Mouse (Mus musculus) lung, postnatal 36 days (tissue): ENCODE measurements around the gene Pakap.

Experiments used
- DNase-seq: peaks from one replicate; pipeline ENCODE4 v3.0.0; 2022; ENCODE audit warnings: mixed read lengths

Gene Pakap

DNA sequence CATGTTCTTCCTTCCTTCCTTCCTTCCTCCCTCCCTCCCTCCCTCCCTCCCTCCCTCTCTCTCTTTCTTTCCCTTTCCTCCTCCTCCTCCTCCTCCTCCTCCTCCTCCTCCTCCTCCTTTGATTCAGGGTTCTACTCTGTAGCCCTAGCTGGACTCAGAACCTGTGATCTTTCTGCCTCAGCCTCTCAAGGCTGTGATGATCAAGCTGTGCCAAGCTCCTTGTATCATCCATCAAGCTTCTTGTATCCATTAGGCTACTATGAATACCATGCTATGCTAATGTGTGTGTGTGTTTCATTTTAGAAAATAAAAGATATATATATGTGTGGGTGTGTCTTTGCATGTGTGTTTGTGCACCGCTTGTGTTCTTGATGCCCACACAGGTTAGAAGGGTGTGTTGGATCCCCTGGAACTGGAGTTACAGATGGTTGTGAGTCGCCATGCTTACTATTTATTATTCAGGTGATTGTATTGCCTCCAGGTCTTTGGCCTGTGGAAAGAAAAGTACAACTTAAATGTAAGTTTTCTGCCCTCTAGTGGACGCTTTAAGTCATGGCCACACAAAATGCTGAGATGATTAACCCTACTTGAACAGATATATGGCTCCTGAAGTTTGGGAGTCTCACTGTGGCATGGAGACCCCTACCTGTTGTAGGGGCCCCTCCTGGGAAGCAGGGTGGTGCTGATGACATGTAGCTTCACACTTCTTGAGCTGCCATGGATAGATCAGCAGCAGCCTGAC lies 359.7 kb downstream of the Pakap start:
- peak; percentile 66 for DNase-seq

DNA sequence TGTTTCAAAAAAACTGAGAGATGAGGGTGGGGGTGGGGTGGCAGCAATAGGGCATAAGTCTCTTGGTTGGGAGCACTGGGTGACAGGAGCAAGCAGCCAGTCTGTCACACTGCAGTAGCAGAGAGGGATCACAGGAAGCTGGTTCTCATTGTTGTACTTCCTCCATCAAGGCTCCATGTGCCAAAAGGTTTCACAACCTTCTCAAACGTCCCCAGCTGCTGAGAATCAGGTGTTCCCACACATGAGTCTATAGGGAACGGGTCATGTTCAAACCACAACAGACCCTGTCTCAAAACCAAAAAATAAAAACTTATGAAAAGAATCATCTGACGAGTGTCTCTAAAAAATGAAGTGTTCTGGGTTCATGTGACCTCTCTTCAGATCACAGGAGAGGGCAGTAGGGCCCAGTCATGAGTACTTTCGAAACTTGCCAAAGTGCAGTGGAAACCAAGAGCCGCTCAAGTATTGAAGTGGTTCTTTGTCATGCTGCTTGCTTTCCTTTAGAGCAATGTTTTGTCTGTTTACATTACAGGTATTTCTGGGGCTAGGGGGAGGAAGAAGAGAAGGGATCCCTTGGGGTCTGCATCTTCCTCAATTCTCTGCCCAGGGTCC lies 362.7 kb downstream of the Pakap start:
- peak; percentile 76 for DNase-seq

DNA sequence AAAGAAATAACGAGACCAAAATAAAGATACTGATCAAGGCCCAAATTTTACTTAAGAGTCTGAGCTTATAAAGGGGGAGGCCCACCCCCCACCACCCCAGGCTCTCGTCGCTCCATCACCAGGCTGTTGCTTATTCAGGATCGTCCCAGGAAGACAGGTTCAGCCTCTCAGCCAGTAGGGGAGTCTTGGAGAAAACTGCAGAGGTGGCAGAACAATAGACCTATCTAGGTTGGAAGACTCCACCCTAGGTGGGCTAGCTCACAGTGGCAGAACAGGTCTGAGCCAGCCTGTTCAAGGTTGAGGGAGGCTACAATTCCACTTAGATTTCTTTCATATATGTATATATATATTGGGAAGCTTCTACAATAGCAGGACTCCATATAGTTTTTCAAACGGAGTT lies 366.2 kb downstream of the Pakap start:
- no peak for DNase-seq

DNA sequence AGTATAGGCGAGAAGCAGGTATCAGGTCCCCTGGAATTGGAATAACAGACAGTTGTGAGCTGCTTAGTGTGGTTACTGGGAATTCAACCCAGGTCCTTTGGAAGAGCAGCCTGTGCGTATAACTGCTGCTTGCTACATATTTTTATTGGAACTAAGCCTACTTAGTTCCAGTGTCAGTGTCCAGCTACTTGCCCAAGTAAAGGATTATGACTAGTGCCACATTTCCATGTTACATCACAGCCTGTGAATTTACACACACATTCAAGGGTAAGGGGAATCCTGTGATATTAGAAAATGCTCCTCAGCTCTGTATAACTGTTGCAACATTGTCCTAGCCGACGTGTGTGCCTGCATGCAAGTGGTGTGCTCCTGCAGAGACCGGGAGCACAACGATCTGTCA lies 369.3 kb downstream of the Pakap start:
- no peak for DNase-seq

DNA sequence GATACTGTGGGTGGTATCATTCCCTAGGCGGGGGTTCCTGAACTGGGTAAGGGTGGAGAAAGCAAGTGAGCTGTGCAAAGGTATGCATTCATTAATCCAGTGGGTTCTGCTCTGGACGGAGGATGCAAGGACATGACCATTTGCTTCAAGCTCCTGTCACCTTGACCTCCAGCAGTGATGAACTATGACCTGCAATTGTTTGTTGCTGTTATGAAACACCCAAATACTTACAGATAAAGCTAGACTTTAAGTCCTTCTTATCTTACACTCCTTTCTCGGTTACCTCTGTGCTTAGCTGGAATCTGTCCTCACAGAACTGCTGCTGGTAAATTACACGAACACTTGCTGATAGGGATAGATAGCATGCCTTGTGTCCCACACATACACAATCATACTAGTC lies 372.7 kb downstream of the Pakap start:
- no peak for DNase-seq

DNA sequence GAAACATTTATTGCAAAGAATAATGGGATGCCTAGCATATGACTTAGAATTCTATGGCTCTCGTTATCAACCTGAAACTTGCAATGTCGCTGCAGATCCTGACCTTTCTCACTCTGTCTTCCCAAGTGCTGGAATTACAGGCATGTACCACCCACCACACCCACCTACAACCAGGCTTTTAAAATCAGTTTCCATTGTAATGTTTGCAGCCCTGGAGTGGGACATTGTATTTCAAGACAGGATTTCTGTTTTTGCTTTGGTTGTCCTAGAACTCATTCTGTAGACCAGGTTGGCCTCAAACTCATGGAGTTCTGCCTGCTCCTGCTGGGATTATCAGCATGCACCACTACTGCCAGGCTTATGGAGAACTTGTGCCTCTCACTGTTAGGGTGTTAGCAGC lies 374.9 kb downstream of the Pakap start:
- no peak for DNase-seq
